Mouse (Mus musculus) CH12.LX (cell line): ENCODE measurements at regions not wholly inside any gene's neighbourhood (a gene's known extent, or its start where the extent isn't known, plus 50 kb on each side); places are given as distances from the start of the nearest gene placed in this dataset.

Source experiments
- DNase-seq: peaks from one replicate; pipeline ENCODE4 v3.0.0-alpha.2; 2013; ENCODE audit errors: extremely low read depth
- H3K27ac ChIP-seq: 2 replicates; pipeline ENCODE4 v1.5.1; 2012; ENCODE audit warnings: low read depth, mild to moderate bottlenecking, control low read depth, moderate library complexity; ENCODE audit not compliant: insufficient read depth
- H3K27me3 ChIP-seq: replicated peaks from 2 replicates; pipeline ENCODE3; 2012; ENCODE audit warnings: inconsistent platforms
- H3K36me3 ChIP-seq, 2 experiments: replicated peaks in 1 of 2; 2 replicates each; pipeline versions ENCODE3 to v1.6.1; 2012; ENCODE audit warnings: inconsistent platforms in 1 of 2, low read length in 1 of 2, mild to moderate bottlenecking in 1 of 2, mixed read lengths in 1 of 2, moderate library complexity in 1 of 2; ENCODE audit not compliant: control insufficient read depth in 1 of 2, insufficient read depth in 1 of 2
- H3K4me1 ChIP-seq, 2 experiments: 2 replicates each; pipeline ENCODE4 v1.6.1; 2012; ENCODE audit warnings: inconsistent platforms in 1 of 2, moderate library complexity in 1 of 2; ENCODE audit not compliant: insufficient read depth in 2 of 2, control insufficient read depth in 1 of 2
- H3K4me2 ChIP-seq: 2 replicates; pipeline ENCODE4 v1.6.1; 2012; ENCODE audit warnings: low read depth, mild to moderate bottlenecking, control low read depth; ENCODE audit not compliant: poor library complexity, insufficient read depth, severe bottlenecking
- H3K4me3 ChIP-seq, 3 experiments: fragments of 150-350 bp in 1 of 3; sonication (generic) in 1 of 3; replicated peaks in 1 of 3; 2 replicates each; pipeline versions ENCODE3 to v1.5.1; 2011 to 2012; ENCODE audit warnings: low read depth in 2 of 3, low read length in 2 of 3, mild to moderate bottlenecking in 2 of 3, moderate library complexity in 2 of 3, control low read depth in 1 of 3, improper control_type of control experiment in 1 of 3, inconsistent platforms in 1 of 3, mixed read lengths in 1 of 3; ENCODE audit not compliant: poor library complexity in 1 of 3
- H3K79me2 ChIP-seq: replicated peaks from 2 replicates; pipeline ENCODE4 v1.6.1; 2012; ENCODE audit warnings: mild to moderate bottlenecking, moderate library complexity; ENCODE audit not compliant: control insufficient read depth, poor library complexity, insufficient read depth, severe bottlenecking; ENCODE audit errors: extremely low read depth
- H3K9ac ChIP-seq: 2 replicates; pipeline ENCODE4 v1.6.1; 2012; ENCODE audit warnings: low read depth, mild to moderate bottlenecking, control low read depth, moderate library complexity; ENCODE audit not compliant: insufficient read depth
- H3K9me3 ChIP-seq: replicated peaks from 2 replicates; pipeline ENCODE3; 2012; ENCODE audit warnings: low read length, inconsistent platforms, mixed read lengths
- BHLHE40 ChIP-seq: IDR thresholded peaks from 2 replicates; pipeline ENCODE4 v1.6.1; 2011; ENCODE audit warnings: mild to moderate bottlenecking, low read depth, low read length, improper control_type of control experiment
- ELF1 ChIP-seq: IDR thresholded peaks from 2 replicates; pipeline ENCODE4 v1.6.1; 2014; ENCODE audit warnings: low read depth, mild to moderate bottlenecking, inconsistent platforms, low read length, improper control_type of control experiment
- GABPA ChIP-seq: IDR thresholded peaks from 2 replicates; pipeline ENCODE4 v1.6.1; 2012; ENCODE audit warnings: low read depth, low read length, improper control_type of control experiment, inconsistent platforms; ENCODE audit not compliant: insufficient replicate concordance
- IRF4 ChIP-seq: IDR thresholded peaks from 2 replicates; pipeline ENCODE4 v1.6.1; 2014; ENCODE audit warnings: low read depth, mild to moderate bottlenecking, inconsistent platforms, low read length, improper control_type of control experiment
- JUND ChIP-seq: conservative IDR thresholded peaks from 2 replicates; pipeline ENCODE4 v1.6.1; 2011; ENCODE audit warnings: low read depth, low read length, improper control_type of control experiment
- MAZ ChIP-seq: IDR thresholded peaks from 2 replicates; pipeline ENCODE4 v1.6.1; 2012; ENCODE audit warnings: low read depth, mild to moderate bottlenecking, inconsistent platforms, low read length, improper control_type of control experiment, moderate library complexity
- MEF2A ChIP-seq: IDR thresholded peaks from 2 replicates; pipeline ENCODE4 v1.6.1; 2014; ENCODE audit warnings: low read depth, mild to moderate bottlenecking, inconsistent platforms, low read length, improper control_type of control experiment, borderline replicate concordance
- MXI1 ChIP-seq: IDR thresholded peaks from 2 replicates; pipeline ENCODE4 v1.6.1; 2011; ENCODE audit warnings: mild to moderate bottlenecking, low read depth, low read length, improper control_type of control experiment
- NRF1 ChIP-seq: IDR thresholded peaks from 2 replicates; pipeline ENCODE4 v1.6.1; 2014; ENCODE audit warnings: low read depth, mild to moderate bottlenecking, inconsistent platforms, low read length, improper control_type of control experiment, moderate library complexity
- PAX5 ChIP-seq: IDR thresholded peaks from 2 replicates; pipeline ENCODE4 v1.6.1; 2012; ENCODE audit warnings: low read length, inconsistent platforms, mixed read lengths
- RAD21 ChIP-seq: IDR thresholded peaks from 2 replicates; pipeline ENCODE4 v1.6.1; 2011; ENCODE audit warnings: low read depth, mild to moderate bottlenecking, low read length, improper control_type of control experiment, moderate library complexity
- RCOR1 ChIP-seq: conservative IDR thresholded peaks from 2 replicates; pipeline ENCODE4 v1.6.1; 2012; ENCODE audit warnings: low read depth, mild to moderate bottlenecking, inconsistent platforms, low read length, improper control_type of control experiment
- SIN3A ChIP-seq: IDR thresholded peaks from 2 replicates; pipeline ENCODE4 v1.6.1; 2012; ENCODE audit warnings: low read length, improper control_type of control experiment, inconsistent platforms
- TBP ChIP-seq: conservative IDR thresholded peaks from 2 replicates; pipeline ENCODE4 v1.6.1; 2011; ENCODE audit warnings: low read depth, low read length, improper control_type of control experiment
- TCF12 ChIP-seq: IDR thresholded peaks from 2 replicates; pipeline ENCODE4 v1.6.1; 2014; ENCODE audit warnings: low read depth, mild to moderate bottlenecking, inconsistent platforms, low read length, improper control_type of control experiment
- UBTF ChIP-seq: IDR thresholded peaks from 2 replicates; pipeline ENCODE4 v1.6.1; 2012; ENCODE audit warnings: low read depth, mild to moderate bottlenecking, inconsistent platforms, low read length, improper control_type of control experiment, moderate library complexity
- USF1 ChIP-seq: IDR thresholded peaks from 2 replicates; pipeline ENCODE4 v1.6.1; 2014; ENCODE audit warnings: low read depth, mild to moderate bottlenecking, inconsistent platforms, low read length, improper control_type of control experiment
- USF2 ChIP-seq: conservative IDR thresholded peaks from 2 replicates; pipeline ENCODE4 v1.6.1; 2011; ENCODE audit warnings: low read depth, low read length, improper control_type of control experiment
- ZC3H11A ChIP-seq: IDR thresholded peaks from 2 replicates; pipeline ENCODE4 v1.6.1; 2012; ENCODE audit warnings: low read depth, mild to moderate bottlenecking, inconsistent platforms, low read length, improper control_type of control experiment
- dilution Hi-C: fragments of 300-500 bp; cut with MboI; formaldehyde crosslinking; loops from 2 replicates; pipeline ENCODE4 v1.14.3; 2020; ENCODE audit warnings: low sequenced_read_pairs; ENCODE audit not compliant: extremely low pct_unique_long_range_greater_than_20kb, extremely low pct_ligation_motif_present
- in situ Hi-C: fragments of 300-500 bp; cut with MboI; formaldehyde crosslinking; loops from 3 replicates; pipeline ENCODE4 v1.14.3; 2019; ENCODE audit warnings: low sequenced_read_pairs, low pct_ligation_motif_present, low pct_unique_long_range_greater_than_20kb, mixed read lengths

GRCm38 (mm10) chr19:15127122-15127521 lies 529.3 kb upstream of the Tle4 start:
- Histone ChIP-seq H3K4me2 (no peak overlapping the region), H3K4me3 (no peak overlapping the region)

DNA sequence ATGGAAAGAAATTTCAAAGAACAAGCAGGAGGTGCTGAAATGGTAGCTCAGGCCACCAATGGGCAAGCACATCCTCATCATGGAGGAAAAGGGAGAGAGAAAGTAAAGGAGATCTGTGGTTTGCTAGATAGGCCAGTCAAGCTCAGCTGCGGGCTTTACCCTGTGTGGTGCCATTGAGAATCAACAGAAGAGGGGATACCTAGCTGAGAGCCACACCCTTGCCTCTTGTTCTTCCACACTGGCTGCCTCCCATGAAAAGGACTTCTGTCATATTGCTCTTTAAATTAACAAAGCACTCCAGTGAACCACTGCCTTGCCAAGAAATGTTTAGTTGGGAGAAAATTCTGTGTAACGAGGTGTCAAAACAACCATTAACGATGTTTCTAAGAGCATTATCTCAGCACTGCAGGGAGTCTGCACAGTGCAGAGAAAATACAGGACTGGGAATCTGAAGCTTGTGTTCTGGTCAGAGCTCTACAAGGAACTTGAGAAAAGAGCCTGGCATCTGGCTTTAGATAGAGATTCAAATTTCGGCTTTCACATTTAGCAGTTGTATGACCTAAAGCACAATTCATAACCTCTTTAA lies 510.7 kb upstream of the Tle4 start:
- no peak overlapping the region for H3K4me3 ChIP-seq
- no peaks in the 10 kb centered on the region for H3K4me1 ChIP-seq
- H3K27me3 ChIP-seq: no peaks in the 10 kb centered on the region
- H3K79me2 ChIP-seq: no peaks in the 10 kb centered on the region
- dilution Hi-C loops: no loop called here
- no peak for DNase-seq
- H3K36me3 ChIP-seq: no peaks in the 10 kb centered on the region
- in situ Hi-C loops: no loop called here
- no peak overlapping the region for H3K4me2 ChIP-seq
- H3K9ac ChIP-seq: no peak overlapping the region
- no peak overlapping the region for H3K27ac ChIP-seq
- TF ChIP-seq GABPA (no peak), UBTF (no peak), SIN3A (no peak), PAX5 (no peak), USF2 (no peak), ZC3H11A (no peak), USF1 (no peak), NRF1 (no peak), ELF1 (no peak), MXI1 (no peak), MAZ (no peak), BHLHE40 (no peak), RCOR1 (no peak), TBP (no peak), MEF2A (no peak), RAD21 (no peak), TCF12 (no peak)
- H3K9me3 ChIP-seq: no peaks in the 10 kb centered on the region

More at GRCm38 (mm10) chr19:15127122-15127521, 529.3 kb upstream of the Tle4 start:
- no peaks in the 10 kb centered on the region for H3K36me3 ChIP-seq
- TF ChIP-seq SIN3A: no peak
- TF ChIP-seq NRF1: no peak
- TF ChIP-seq IRF4: no peak
- no peak for TF ChIP-seq ZC3H11A
- no peak for TF ChIP-seq JUND
- no peak for TF ChIP-seq RAD21
- TF ChIP-seq, all 38 proteins: peak for 0
- in situ Hi-C loops: no loop called here
- Histone ChIP-seq H3K4me1 (no peaks in the 10 kb centered on the region), H3K9ac (no peak overlapping the region), H3K9me3 (no peaks in the 10 kb centered on the region), H3K79me2 (no peaks in the 10 kb centered on the region), H3K27ac (no peak overlapping the region), H3K27me3 (no peaks in the 10 kb centered on the region)
- no peak for DNase-seq
- dilution Hi-C loops: no loop called here
